Mouse (Mus musculus) layer of hippocampus, adult 9-10 months (tissue): ENCODE results near the gene Akap17b.
A peak's percentile ranks its signal among the peaks of the same experiment; 100 is the strongest.

Experiments used
- DNase-seq: peaks from one replicate; pipeline ENCODE4 v3.0.0; 2022; ENCODE audit warnings: low spot score

The Akap17b gene

GRCm38 (mm10) chrX:36587304-36588209, 57.6 kb downstream of the Akap17b start:
- DNase-seq, result peak; percentile 25

GRCm38 (mm10) chrX:36586629-36587303, 58.4 kb downstream of the Akap17b start:
- no peak for DNase-seq

GRCm38 (mm10) chrX:36562079-36562478, 83.1 kb downstream of the Akap17b start:
- no peak for DNase-seq

GRCm38 (mm10) chrX:36561650-36562049, 83.5 kb downstream of the Akap17b start:
- peak; percentile 32 for DNase-seq

- DNase-seq, result no peak
Measured at GRCm38 (mm10) chrX:36560170-36560569, 85.0 kb downstream of the Akap17b start.
